Mouse (Mus musculus): ENCODE data around the gene Erp29. TPM values are rescaled to one million over a fixed set of nuclear protein-coding genes. Genes with fewer than 3 reads are reported as not detected.
"Not testable (repeated sequence)": the region's sequence is repeated elsewhere in the genome, so short reads cannot be mapped to it uniquely, and the experiment has no call there.

Gene Erp29
- polyA plus RNA-seq (2012; rRNA removed) = 65.3 and 66.6 TPM in 2 replicates

GRCm38 (mm10) chr5:121452026-121452869 is at the start of gene Erp29:
Erp29 (minus strand) TSS chr5:121452506.
- no peak for DNase-seq (ENCODE audit: low read depth)

DNA sequence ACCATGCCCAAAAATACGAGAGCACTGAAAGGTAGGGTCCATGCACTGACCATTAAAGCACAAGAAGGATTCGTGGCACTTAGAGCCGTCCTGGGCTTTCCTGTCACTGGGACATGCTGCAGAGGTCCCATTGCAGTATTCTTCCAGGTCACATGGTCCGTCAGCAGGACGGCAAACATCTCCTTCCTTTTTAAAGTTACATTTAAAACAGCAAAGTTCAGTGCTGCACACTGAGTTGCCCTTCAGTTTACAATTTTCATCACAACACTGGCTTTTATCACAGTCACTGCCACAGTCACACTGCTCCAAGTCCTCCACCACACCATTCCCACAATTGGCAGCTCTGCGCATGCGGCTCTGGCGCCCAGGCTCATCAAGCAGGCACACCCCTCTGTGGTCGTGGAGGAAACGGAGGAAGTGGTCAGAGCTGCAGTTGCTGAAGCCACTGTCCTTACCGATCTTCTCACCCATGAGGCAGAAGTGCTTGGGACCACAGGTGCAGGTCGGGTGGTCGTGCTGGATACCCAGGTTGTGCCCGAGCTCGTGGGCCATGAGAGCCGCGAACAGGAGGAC is 49.2 kb upstream of the Erp29 start:
- DNase-seq (ENCODE audit: low read depth) = not testable (repeated sequence)

GRCm38 (mm10) chr5:121500719-121501118 is 48.4 kb upstream of the Erp29 start:
- no peak for DNase-seq (ENCODE audit: low read depth)

- DNase-seq (ENCODE audit: low read depth) = no peak
These were observed 41.0 kb upstream of the Erp29 start for GRCm38 (mm10) chr5:121493305-121493704.

DNA sequence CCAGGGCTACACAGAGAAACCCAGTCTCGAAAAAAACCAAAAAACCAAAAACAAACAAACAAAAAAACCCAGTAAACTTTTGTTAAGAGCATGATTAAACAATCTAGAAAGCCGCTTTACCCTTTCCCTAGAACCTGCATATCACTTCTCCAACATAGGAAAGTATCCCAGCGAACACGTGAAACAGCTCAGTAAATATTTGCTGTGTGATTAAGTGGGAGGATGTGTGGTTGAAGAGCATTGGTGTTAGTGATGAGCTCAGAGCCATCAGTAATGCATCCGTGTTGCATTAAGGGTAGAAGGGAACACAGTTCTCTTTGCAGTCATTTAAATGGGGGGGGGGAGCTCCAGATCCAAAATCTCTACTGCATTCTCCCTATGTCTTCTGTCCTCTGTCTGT is 32.5 kb upstream of the Erp29 start:
- DNase-seq (ENCODE audit: low read depth) = no peak

- no peak for DNase-seq (ENCODE audit: low read depth)
These were observed 25.4 kb upstream of the Erp29 start for GRCm38 (mm10) chr5:121477680-121478079.

GRCm38 (mm10) chr5:121476040-121476439 is 23.7 kb upstream of the Erp29 start:
- no peak for DNase-seq (ENCODE audit: low read depth)

DNA sequence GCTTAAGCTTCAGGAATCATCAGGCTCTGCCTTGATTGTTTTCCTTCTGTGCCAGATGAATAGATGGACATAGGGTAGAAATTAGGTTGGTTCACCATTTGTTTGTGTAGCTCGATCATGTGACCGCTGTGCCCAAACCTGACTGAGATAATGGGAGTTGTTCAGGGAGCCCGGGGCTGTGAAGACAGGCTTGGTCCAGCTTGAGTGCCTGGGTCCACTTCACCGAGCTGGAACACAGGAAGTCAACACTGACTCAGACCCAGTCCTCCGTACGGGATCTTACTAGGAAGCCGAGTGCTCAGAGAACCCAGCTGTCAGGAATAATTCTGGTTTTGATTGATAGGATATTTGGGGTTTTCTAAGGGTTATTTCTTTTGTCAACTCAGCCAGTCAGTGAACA is 22.3 kb upstream of the Erp29 start:
- no peak for DNase-seq (ENCODE audit: low read depth)

DNA sequence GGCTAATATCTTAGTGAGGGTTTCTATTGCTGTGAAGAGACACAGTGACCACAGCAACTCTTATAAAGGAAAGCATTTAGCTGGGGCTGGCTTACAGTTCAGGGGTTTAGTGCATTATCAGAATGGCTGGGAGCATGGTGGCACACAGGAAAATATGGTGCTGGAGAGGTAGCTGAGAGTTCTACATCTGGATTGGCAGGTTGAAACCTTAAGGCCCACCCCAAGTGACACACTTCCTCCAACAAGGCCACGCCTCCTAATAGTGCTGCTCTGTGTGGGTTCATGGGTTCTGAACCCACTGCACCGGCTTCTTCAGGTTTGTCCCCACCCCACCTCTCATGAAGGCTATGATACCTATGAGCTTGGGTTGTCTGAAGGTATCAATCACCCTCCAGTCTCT is 20.1 kb upstream of the Erp29 start:
- DNase-seq (ENCODE audit: low read depth) = no peak

GRCm38 (mm10) chr5:121469566-121469965 is 17.3 kb upstream of the Erp29 start:
- DNase-seq (ENCODE audit: low read depth) = no peak

- no peak for DNase-seq (ENCODE audit: low read depth)
These were observed 11.4 kb upstream of the Erp29 start for GRCm38 (mm10) chr5:121463601-121464250.

DNA sequence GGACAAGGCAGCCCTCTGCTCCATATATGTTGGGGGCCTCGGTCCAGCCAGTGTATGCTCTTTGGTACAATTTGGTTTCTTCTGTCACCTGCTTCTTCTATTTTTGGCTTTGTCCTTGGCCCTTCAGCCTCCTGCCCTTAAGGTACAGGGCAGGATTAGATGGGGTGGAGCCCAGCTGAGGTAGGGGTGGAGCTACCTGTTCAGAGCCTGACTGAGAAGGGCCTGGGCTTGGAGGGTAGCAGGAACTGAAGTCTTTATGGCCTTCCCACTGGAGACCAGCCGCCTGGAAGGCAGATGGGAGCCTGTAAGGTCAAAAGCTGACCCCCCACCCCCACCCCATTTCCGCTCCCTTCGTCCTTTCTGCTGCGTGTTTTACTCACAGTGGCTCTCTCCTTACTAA is 10.7 kb upstream of the Erp29 start:
- DNase-seq (ENCODE audit: low read depth) = no peak

GRCm38 (mm10) chr5:121462171-121462502 is 9.8 kb upstream of the Erp29 start:
- no peak for DNase-seq (ENCODE audit: low read depth)

DNA sequence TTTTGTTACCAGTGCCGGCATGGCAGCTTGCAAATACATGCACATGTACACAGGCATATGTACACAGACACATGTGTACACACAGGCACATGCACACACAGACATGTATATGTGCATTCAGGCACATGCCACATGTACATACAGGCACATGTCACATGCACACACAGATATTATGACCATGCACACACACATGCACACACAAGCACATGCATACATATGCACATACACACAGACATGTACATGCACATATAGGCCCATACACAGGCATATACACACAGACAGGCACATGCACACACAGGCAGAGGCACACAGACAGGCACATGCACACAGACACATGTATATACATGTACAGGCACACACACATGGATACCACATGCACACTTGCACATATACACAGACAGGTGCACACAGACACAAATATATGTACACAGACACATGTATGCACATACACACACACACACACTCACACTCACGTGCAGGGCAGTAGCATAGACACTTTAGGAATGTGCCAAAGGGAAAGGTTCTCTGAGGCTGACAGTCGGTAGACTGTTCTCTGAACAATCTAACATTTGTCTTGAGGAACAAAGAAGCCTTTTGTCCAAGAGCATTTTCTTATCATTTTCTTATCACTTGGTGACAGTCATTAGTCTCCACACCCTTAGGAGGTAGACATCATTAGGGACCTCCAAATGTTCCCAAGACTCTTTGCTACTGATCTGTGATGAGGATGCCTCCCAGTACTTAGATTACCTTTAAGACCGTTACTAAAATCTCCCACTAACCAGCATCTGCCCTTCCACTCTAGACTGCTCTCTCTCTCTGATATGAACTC is 9.2 kb upstream of the Erp29 start:
- DNase-seq (ENCODE audit: low read depth) = no peak

GRCm38 (mm10) chr5:121455510-121456265 is 3.4 kb upstream of the Erp29 start:
- DNase-seq (ENCODE audit: low read depth) = peak; percentile 81

- DNase-seq (ENCODE audit: low read depth) = no peak
These were observed 2.1 kb upstream of the Erp29 start for GRCm38 (mm10) chr5:121454503-121454782.

GRCm38 (mm10) chr5:121453743-121454502 is 1.6 kb upstream of the Erp29 start:
- DNase-seq (ENCODE audit: low read depth) = peak; percentile 87

DNA sequence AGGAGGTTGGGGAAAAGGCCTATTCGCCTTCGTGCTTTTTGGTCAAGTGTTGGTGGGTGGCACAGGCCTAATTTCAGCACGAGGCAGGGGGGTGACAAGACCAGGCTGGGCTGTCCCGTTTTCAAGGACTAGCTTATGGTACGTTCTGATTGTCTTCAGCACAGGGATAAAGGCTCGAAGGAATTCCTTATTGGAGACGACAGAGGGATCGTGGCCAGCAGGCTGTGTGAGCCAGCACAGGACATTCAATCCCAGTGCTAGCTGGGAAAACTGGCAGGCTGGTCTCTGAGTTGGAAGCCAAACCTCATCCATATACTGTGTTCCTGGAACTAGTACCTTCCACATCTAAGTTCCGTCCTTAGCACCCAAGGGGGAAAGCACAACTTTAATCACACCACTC is 600 bp upstream of the Erp29 start:
- DNase-seq (ENCODE audit: low read depth) = no peak

DNA sequence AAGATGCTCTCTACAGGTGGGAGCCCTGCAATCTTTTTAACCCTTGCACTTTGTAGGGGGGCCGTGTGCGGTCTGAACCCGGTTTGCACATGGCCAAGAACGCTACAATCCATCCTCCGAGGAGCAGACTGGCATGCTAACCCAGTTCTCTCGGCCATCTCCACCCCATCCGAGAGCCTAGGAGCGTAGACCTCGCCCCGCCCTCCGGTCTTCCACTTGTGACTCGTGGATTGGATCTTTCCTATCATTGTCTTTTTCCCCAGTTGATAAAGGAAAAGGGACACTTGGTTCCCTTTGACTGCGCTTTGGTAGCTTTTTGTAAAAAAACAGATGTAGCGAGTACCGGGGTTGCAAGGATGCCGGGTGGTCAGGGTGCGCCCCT is 671 bp downstream of the Erp29 start, which contains the start of gene Tmem116:
Gene Tmem116, plus strand, starts transcription at position 250 of the 382 bp plus-strand sequence.
- no peak for DNase-seq (ENCODE audit: low read depth)

DNA sequence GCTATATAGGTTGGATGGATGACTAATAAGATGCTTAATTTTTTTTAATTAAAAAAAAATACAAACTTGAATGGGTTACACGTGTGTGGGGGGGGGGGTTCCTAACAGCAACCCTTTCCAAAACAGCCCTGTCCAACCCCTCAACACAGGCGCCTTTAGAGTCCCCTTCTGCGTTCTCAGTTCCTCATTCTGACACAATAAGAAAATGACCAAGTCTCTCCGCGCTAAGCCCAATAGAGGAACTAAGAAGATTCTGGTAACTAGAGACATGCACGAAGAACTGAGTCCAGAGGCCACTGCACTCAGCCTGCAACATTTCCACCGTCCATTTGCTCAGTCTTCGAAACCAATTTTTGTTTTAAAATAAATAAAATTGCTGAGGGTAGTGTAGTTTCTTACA is 1.1 kb downstream of the Erp29 start:
- no peak for DNase-seq (ENCODE audit: low read depth)

GRCm38 (mm10) chr5:121450476-121450875 is 1.8 kb downstream of the Erp29 start:
- no peak for DNase-seq (ENCODE audit: low read depth)

All from gonadal fat pad, adult 2 months (tissue).